Mouse (Mus musculus) heart, adult 2 months (tissue): ENCODE data around the gene Cmah.
A peak's percentile ranks its signal among the peaks of the same experiment; 100 is the strongest.

Experiments
- CTCF ChIP-seq: fragments of 200-600 bp; IDR thresholded peaks from 2 replicates; pipeline ENCODE4 v1.8.1; 2022; ENCODE audit warnings: antibody characterized with exemption, mild to moderate bottlenecking, moderate library complexity
- EP300 ChIP-seq: fragments of 200-500 bp; IDR thresholded peaks from 2 replicates; pipeline ENCODE4 v1.6.1; 2011; ENCODE audit warnings: low read depth, low read length, control low read depth; ENCODE audit not compliant: insufficient read depth
- POLR2A ChIP-seq: fragments of 200-500 bp; IDR thresholded peaks from 2 replicates; pipeline ENCODE4 v1.6.1; 2011; ENCODE audit warnings: mild to moderate bottlenecking, low read depth, low read length, control low read depth; ENCODE audit not compliant: insufficient read depth

GRCm38 (mm10) chr13:24499505-24499904, 172.3 kb downstream of the Cmah start:
- TF ChIP-seq CTCF (peak; percentile 71), POLR2A (no peak), EP300 (no peak)
